Mouse (Mus musculus): ENCODE measurements around the gene Nr4a1. TPM values are rescaled to one million over a fixed set of nuclear protein-coding genes. Genes with fewer than 3 reads are reported as not detected.

Nr4a1 gene
- total RNA-seq, 2 experiments from 2014 or later = 64.5 to 79.0 TPM

- DNase-seq (ENCODE audit: low spot score in 2 of 2) = no peak
Measured at GRCm38 (mm10) chr15:101255842-101256462, 1.9 kb downstream of the Nr4a1 start.

- no peak for DNase-seq (ENCODE audit: low spot score in 2 of 2)
Measured at GRCm38 (mm10) chr15:101256463-101257206, 2.6 kb downstream of the Nr4a1 start.

- no peak for DNase-seq (ENCODE audit: low spot score in 2 of 2)
Measured at GRCm38 (mm10) chr15:101258420-101258819, 4.4 kb downstream of the Nr4a1 start.

- DNase-seq (ENCODE audit: low spot score in 2 of 2) = no peak
Measured at GRCm38 (mm10) chr15:101259922-101260321, 5.9 kb downstream of the Nr4a1 start.

GRCm38 (mm10) chr15:101260387-101260786, 6.3 kb downstream of the Nr4a1 start:
- DNase-seq (ENCODE audit: low spot score in 2 of 2) = no peak

- DNase-seq (ENCODE audit: low spot score in 2 of 2) = no peak
Measured at GRCm38 (mm10) chr15:101260874-101261622, 7.0 kb downstream of the Nr4a1 start.

- no peak for DNase-seq (ENCODE audit: low spot score in 2 of 2)
Measured at GRCm38 (mm10) chr15:101262502-101262901, 8.4 kb downstream of the Nr4a1 start.

- DNase-seq (ENCODE audit: low spot score in 2 of 2) = peak; percentile 93
Measured at GRCm38 (mm10) chr15:101266132-101266963, 12.3 kb downstream of the Nr4a1 start.

GRCm38 (mm10) chr15:101267053-101268032, 13.3 kb downstream of the Nr4a1 start:
- DNase-seq (ENCODE audit: low spot score in 2 of 2) = peak in 1 of 2 experiments; percentile 10

GRCm38 (mm10) chr15:101270101-101270820, 16.2 kb downstream of the Nr4a1 start:
- no peak for DNase-seq (ENCODE audit: low spot score in 2 of 2)

GRCm38 (mm10) chr15:101271107-101271506, 17.0 kb downstream of the Nr4a1 start:
- no peak for DNase-seq (ENCODE audit: low spot score in 2 of 2)

GRCm38 (mm10) chr15:101271513-101271912, 17.4 kb downstream of the Nr4a1 start:
- no peak for DNase-seq (ENCODE audit: low spot score in 2 of 2)

GRCm38 (mm10) chr15:101274380-101274779, 20.3 kb downstream of the Nr4a1 start:
- no peak for DNase-seq (ENCODE audit: low spot score in 2 of 2)

- DNase-seq (ENCODE audit: low spot score in 2 of 2) = no peak
Measured at GRCm38 (mm10) chr15:101277351-101277899, 23.4 kb downstream of the Nr4a1 start.

- peak in 1 of 2 experiments; percentile 22 for DNase-seq (ENCODE audit: low spot score in 2 of 2)
Measured at GRCm38 (mm10) chr15:101278589-101278988, 24.5 kb downstream of the Nr4a1 start.

- peak in 1 of 2 experiments; percentile 60 for DNase-seq (ENCODE audit: low spot score in 2 of 2)
Measured at GRCm38 (mm10) chr15:101279430-101279999, 25.4 kb downstream of the Nr4a1 start.

GRCm38 (mm10) chr15:101282471-101282870, 28.4 kb downstream of the Nr4a1 start:
- DNase-seq (ENCODE audit: low spot score in 2 of 2) = no peak

- no peak for DNase-seq (ENCODE audit: low spot score in 2 of 2)
Measured at GRCm38 (mm10) chr15:101283183-101283910, 29.3 kb downstream of the Nr4a1 start.

All from adrenal gland, postnatal 4 days (tissue).